Mouse (Mus musculus): ENCODE data around the gene Bcor.

The Bcor gene

GRCm38 (mm10) chrX:12151269-12151995 is 8.7 kb downstream of the Bcor start:
- no peak for DNase-seq (ENCODE audit: low read depth)

GRCm38 (mm10) chrX:12150425-12150824 is 9.7 kb downstream of the Bcor start:
- no peak for DNase-seq (ENCODE audit: low read depth)

GRCm38 (mm10) chrX:12146263-12146662 is 13.9 kb downstream of the Bcor start:
- no peak for DNase-seq (ENCODE audit: low read depth)

- DNase-seq (ENCODE audit: low read depth), result no peak
These were observed 17.3 kb downstream of the Bcor start for GRCm38 (mm10) chrX:12142832-12143231.

- DNase-seq (ENCODE audit: low read depth), result no peak
These were observed 19.9 kb downstream of the Bcor start for GRCm38 (mm10) chrX:12140086-12140740.

GRCm38 (mm10) chrX:12138266-12138665 is 21.9 kb downstream of the Bcor start:
- no peak for DNase-seq (ENCODE audit: low read depth)

GRCm38 (mm10) chrX:12137121-12137521 is 23.0 kb downstream of the Bcor start:
- no peak for DNase-seq (ENCODE audit: low read depth)

- DNase-seq (ENCODE audit: low read depth), result no peak
These were observed 23.7 kb downstream of the Bcor start for GRCm38 (mm10) chrX:12136261-12137101.

GRCm38 (mm10) chrX:12135121-12136111 is 24.7 kb downstream of the Bcor start:
- no peak for DNase-seq (ENCODE audit: low read depth)

GRCm38 (mm10) chrX:12134541-12134940 is 25.6 kb downstream of the Bcor start:
- DNase-seq (ENCODE audit: low read depth), result no peak

- DNase-seq (ENCODE audit: low read depth), result no peak
These were observed 26.2 kb downstream of the Bcor start for GRCm38 (mm10) chrX:12133836-12134431.

GRCm38 (mm10) chrX:12133178-12133835 is 26.8 kb downstream of the Bcor start:
- no peak for DNase-seq (ENCODE audit: low read depth)

GRCm38 (mm10) chrX:12132541-12133177 is 27.5 kb downstream of the Bcor start:
- DNase-seq (ENCODE audit: low read depth), result no peak

- DNase-seq (ENCODE audit: low read depth), result no peak
These were observed 30.0 kb downstream of the Bcor start for GRCm38 (mm10) chrX:12129828-12130809.

GRCm38 (mm10) chrX:12129230-12129629 is 30.9 kb downstream of the Bcor start:
- no peak for DNase-seq (ENCODE audit: low read depth)

- no peak for DNase-seq (ENCODE audit: low read depth)
These were observed 31.7 kb downstream of the Bcor start for GRCm38 (mm10) chrX:12128165-12129083.

- DNase-seq (ENCODE audit: low read depth), result no peak
These were observed 32.4 kb downstream of the Bcor start for GRCm38 (mm10) chrX:12127799-12128164.
